Mouse (Mus musculus) cerebellum, postnatal 10 days (tissue): ENCODE data around the gene Sult4a1.
A peak's percentile ranks its signal among the peaks of the same experiment; 100 is the strongest.

ENCODE experiments used
- DNase-seq, 2 experiments: peaks; one replicate each; pipeline ENCODE4 v3.0.0; 2021; ENCODE audit warnings: mixed read lengths in 2 of 2

Sult4a1 gene

DNA sequence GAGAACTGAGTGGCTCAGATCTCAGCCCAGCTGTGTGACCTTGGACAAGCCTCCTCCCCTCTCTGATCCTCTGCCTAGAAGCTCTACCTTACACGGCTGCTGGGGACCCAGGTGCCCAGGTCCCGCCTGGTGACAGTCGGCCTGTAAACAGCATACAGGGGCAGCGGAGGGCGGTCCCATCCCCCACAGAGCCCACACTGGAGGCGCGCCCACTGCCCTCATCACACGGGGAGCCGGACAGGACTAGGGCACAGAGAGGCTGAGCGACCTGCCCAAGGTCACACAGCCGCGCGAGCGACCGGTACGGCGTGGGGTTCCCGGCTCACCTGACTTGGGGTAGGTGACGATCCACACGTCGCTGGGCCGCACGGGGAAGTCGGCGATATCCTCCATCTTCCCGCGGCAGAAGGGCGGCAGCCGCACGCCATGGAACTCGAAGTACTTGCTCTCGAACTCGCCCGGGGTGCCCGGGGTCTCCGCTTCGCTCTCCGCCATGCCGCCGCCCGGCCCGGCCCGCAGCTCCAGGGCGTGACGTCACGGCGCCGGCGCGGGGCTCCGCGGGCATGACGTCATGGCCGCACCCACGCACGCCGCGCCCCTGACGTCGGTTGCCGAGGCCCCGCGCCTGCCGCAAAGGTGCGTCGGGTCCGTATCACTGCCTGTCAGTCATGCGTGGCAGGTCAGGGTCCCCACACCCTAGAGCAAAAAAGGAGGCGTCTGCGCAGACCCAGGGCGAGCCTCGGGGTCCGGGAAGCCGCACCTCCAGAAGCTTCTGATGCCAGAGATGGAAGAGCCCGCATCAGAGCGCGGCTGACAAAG is at the start of gene Sult4a1:
Sult4a1 (minus strand) TSS at position 650 of the 819 bp plus-strand sequence.
- peak; percentile 93 for DNase-seq

DNA sequence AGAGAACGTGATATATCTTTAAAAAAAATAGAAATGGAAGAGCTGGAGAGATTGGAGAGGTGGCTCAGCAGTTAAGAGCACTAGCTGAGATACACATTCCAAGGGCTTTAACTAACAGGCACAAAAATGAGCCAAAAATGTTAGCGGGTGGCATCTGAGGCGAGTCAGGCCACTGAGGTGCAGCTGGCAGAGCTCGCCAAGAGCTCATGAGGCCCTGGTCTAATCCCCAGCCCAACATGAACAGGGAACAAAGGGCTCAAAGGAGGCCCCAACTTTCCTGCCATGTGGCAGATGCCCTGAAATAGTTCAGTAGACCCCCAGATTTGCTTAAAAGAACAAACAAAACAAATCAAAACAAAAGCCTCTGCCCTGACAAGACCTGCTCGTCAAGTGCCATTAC is 35.4 kb upstream of the Sult4a1 start:
- DNase-seq, result peak in 1 of 2 experiments; percentile 27

DNA sequence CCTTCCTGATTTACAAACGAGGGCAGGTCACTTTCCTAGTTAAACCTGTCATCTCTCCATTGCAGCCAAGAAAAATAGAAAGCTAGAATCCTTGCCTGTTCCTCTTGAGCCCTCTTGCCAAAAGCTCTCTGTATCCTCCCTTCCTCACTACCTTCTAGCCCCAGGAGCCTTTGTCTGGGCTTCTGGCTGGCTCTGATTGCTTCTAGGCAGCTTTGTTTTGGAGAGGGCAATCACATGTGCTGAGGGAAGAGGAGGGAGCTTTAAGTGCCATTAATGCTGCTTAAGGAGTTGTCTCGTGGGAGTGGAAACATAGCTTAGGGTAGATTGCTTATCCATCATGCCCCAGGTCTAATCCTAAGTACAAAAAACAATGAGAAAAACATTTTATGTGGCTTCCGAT is 34.6 kb upstream of the Sult4a1 start:
- no peak for DNase-seq

DNA sequence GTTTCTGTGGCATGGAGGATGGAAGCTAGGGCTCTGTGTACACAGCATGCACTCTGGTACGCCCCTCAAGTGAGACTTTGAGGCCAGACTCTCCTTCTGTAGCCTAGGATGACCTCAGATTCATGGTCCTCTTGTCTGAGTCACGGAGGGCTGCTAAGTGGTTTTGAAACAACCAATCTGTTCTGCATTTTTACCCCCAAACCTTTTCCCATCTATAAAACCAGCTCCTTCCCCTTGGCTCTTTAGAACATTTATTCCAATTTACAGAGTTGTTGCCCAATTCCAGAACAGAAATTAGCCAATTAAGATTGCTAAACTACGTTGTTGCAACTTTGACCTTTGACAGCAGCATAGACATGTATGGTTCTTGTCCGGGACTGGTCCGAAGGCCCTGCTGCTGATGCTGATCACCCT is 34.0 kb upstream of the Sult4a1 start:
- no peak for DNase-seq

DNA sequence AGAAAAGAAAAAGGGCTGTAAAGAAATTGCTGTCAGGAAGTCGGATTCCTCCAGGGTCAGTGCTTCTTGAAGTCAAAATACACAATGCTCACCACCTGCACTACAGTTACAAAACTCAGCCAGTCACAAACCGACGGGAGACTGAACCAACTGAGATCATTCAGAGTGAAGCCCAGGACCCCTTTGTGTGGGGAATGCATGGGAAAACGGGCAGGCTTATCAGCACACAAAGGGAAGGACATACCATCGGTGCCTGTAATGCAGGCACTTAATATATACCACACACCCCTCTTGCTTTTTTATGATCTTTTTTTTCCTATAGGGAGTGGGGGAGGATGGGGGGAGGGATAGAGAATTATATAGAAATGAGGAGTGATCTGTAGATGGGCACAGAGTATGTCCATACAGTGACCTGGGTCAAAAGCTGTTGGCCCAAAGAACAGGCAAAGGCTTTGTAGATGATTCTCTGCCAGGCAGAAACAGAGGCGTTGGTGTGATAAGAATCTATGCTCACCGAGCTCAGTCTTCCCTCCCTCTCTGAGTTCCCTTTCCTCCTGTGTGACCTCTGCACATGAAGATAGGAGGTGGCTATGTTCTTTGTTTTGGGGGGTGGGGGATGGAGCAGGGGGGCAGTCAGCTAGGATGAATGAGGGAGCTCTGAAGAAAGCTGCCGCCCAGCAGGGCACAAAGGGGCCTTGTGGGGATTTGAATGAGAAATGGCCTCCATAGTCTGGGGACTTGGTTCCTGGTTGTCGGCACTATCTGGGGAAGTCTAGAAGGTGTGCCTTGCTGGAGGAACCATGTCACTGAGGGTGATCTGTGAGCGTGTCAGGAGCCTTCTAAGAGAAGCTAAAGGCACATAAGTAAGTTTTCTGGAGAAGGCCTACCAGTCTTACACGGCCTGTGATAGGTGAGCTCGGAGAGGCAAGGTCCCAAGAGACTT is 31.2 kb upstream of the Sult4a1 start:
- no peak for DNase-seq

DNA sequence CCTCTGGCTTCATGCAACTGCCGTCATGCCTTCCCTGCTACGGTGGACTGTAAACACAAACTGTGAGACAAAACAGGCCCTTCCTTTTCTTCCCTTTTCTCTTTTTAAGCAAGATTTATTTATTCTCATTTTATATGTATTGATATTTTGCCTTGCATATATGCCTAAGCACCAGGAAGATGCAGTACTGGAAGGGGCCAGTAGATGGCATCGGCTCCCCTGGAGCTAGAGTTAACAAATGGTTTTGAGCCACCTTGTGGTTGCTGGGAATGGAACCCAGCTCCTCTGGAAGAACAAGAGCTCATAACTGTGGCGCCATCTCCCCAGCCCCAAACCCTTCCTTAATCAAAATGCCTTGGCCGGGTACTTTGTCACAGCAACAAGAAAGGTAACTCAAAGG is 29.9 kb upstream of the Sult4a1 start:
- peak; percentile 45 to 65 for DNase-seq

DNA sequence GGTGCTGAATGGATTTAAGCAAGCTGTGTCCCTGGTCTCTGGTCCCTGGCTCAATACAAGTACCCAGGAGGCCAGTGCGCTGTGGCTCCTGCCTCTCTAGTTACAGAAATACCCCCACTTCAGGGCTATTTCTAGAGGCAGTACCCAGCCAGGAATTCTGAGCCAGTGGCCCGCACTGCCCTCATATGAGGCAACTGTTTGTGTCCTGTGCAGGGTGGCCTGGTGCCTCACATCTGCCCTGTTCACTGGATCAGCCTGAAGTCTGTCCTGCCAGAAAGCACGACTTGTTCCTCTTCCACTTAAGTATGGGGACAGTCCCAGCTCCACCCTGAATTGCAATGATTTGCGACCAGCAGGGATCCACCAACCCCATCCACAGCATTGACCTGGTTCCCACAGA is 27.9 kb upstream of the Sult4a1 start:
- DNase-seq, result no peak

DNA sequence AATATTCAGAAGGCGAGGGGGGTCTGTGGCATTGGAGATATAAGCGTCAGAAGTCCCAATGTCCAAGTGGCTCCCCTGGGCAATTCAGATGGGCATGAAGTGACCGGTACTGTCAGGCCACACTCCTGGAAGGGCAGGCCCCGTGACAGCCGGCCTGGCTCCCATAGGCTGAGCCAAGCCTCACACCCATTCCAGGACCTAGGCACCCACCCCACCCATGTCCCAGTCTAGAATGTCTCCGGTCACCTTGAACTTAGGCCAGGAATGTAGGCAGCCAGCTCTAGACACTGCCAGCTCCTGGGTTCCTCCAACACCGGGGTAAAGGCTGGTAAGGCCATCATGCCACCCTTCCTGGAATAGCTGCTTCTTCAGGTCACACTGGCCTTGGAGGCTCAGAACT is 26.4 kb upstream of the Sult4a1 start:
- DNase-seq, result peak; percentile 52 to 55

DNA sequence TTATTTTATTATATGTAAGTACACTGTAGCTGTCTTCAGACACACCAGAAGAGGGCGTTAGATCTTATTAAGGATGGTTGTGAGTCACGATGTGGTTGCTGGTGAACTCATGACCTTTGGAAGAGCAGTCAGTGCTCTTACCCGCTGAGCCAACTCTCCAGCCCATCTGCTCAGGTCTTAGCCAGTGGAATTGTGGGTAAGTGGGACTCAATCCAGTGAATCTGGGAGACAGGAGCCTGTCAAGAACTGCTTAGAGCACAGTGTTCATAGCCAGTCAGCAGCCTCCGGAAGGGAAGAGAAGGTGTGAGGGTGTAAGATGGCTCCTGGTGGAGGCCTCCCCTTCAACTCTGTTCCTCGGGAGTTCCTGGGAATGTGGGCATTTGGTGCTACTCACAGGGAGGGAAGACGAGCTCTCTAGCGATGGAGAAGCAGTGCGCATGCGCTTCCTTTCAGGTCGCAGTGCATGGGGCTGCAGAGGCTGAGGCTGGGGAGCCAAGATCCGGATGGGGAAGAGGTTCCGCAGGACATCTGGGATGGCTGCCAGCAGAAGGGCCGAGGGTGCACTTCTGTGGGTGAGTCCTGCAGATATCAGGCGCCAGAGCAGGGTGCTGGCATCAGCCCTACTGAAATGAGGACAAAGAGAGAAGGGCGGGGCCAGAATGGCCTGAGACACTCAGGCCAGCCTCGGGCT is 25.7 kb upstream of the Sult4a1 start:
- peak; percentile 80 to 84 for DNase-seq

DNA sequence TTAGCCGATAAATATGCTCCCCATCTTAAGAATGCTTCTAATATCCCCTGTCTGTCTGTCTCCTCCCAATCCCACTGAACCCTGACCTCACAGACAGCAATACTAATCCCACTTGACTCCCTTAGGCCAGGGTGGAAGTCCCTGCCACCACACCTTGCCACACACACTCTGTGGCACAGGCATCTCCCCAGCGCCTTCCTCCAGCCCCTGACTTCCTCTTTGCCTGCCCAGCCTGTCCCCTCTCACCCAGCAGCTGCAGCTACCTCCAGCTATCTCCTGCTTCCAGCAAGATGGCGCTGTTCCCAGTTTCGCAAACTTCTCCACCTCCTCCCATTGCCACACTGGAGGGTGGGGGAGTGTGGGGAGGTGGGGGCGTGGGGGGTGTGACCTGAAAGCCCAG is 21.3 kb upstream of the Sult4a1 start:
- DNase-seq, result peak in 1 of 2 experiments; percentile 33

DNA sequence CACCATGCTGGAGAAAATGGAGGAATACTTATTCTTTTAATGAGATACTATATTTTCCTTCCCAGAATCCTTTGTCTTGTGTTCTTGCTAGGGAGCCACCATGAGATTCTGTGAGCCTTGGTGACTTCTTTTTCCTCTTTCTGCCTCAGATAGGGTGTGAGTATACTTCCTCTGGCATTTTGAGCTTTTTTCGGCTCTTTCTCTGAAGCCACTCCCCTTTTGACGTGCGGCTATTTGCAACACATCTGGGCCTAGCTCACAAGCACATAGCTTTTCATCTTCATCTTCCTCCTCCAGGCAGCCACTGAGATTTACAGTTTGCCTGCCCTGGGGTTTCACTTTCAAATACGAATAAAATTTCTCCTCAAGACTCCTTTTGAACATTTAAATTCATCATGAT is 20.9 kb upstream of the Sult4a1 start:
- no peak for DNase-seq

DNA sequence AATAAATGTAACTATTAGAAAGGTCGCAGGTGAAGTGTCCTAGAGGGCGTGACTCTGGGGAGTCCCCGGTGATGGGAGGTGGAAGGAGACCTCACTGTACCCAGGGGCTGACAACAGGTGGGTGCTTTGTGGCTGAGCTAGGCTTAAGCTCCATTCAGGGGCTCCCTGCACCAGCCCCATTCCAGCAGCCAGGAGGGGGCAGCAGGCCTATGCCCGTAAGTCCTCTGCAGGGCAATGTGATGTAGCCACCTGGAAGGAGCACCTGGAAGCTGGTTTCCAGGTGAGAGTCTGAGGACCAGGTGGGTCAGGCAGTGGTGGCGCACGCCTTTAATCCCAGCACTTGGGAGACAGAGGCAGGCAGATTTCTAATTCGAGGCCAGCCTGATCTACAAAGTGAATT is 18.5 kb upstream of the Sult4a1 start:
- no peak for DNase-seq

DNA sequence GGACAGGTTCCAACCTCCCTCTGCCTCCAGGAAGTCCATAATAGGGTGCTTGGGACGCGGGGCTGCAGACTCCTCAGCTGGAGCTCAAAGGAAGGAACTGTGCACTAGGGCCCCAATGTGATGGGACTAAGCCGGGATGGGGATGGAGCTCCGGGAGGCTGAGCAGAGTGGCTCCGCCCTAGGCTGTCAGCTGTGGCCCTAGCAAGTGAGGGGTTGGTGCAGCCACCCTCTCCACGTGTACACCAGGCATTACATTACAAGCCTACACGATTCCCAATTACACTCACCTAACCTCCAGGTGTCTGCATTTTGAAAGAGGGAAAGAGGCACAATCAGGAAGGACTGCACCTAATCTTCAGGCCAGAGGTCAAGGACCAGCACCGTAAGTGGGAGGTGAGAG is 17.5 kb upstream of the Sult4a1 start, which contains the start of gene Pnpla5:
Pnpla5 (minus strand) TSS at position 101 of the 400 bp plus-strand sequence.
- DNase-seq, result no peak

DNA sequence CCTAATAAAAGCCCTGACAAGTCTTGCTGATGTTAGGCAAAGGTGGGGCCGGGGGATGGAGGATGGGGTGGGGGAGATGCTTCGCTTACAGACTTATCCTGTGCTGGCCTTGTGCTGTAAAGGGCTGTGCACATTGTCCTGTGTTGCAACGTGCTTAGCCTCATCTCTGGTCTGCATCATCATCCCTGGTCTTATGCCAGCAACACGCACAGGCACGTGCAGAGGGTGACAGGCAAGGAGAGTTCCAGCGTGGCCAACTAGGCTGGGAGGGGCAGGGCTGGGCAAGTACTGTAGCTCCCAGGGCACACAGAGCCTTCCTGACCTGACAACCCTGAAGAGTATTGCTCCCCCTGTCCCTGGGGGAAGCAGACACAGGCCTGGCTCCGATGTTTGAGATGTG is 15.5 kb upstream of the Sult4a1 start:
- DNase-seq, result peak in 1 of 2 experiments; percentile 44

DNA sequence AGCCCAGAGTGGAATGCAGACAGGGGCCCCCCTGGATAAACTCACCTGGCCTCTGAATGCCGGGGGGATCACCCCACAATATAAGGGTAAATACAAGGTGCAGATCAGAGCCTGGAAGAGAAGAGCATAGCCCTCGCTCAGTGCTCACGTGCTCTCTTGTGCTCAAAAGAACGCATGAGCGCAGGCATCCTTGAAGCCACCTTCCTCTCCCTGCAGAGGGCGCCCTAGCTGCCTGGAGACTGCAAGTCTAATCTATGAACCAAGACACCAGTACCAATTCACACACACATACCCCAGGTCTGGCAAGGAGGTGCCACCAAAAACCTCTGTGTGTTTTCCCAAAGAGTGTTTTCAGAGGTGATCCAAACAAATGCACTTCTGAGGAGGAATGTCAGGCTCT is 15.1 kb upstream of the Sult4a1 start:
- DNase-seq, result peak; percentile 66 to 74

DNA sequence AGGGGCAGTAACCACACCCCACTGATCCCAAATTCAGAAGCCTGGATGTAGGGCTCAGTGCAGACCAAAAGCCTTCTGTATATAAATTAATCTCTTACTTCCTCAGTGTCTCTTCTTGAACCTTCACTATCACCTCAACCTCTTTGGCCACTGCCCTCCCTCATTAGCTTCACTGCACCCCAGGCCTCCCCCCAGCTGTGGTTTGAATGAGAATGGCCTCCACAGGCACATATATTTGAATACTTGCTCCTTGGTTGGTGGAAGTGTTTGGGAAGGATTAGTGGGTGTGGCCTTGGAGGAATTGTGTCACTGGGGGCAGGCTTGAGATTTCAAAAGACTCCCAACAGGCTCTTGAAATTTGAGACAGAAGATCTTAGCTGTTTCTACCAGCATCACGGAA is 10.9 kb upstream of the Sult4a1 start:
- DNase-seq, result no peak

DNA sequence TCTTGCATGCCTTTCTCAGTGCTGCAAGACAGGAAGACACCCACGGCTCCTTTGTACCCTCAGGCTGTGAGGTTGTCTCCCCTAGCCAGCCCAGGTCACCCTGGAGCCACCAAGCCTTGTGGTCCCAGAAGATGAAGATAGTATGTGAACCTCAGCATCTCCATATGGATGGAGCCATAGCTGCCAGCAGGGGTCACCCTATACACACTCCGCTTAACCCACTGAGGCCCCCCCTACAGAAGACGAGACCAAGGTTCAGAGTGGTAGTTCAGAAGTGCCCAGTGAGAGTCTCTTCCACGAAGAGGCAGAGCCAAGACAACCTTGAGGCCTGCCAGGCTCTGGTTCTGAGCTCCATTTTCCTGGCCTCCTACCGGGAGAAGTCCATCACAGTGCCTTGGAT is 10.2 kb upstream of the Sult4a1 start:
- peak; percentile 59 to 63 for DNase-seq

DNA sequence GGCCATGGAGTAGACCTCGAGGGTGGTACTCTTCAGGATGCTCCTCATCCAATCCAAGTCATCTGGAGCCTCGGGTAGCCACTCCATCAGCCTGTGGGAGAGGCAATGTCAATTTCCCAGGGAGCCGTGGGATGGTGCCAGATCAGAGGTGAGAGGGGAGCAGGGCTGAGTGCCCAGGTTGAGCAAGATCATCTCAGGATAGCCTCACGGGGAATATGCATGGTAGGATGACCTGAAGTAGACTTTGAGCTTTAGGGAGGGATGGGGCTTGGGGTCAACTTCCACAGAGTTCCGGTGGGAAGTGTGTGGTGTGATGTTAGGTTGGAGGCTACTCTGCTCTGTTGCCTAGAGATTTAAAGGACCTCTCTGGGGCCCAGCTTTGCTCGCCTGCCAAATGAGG is 8.3 kb upstream of the Sult4a1 start:
- no peak for DNase-seq

DNA sequence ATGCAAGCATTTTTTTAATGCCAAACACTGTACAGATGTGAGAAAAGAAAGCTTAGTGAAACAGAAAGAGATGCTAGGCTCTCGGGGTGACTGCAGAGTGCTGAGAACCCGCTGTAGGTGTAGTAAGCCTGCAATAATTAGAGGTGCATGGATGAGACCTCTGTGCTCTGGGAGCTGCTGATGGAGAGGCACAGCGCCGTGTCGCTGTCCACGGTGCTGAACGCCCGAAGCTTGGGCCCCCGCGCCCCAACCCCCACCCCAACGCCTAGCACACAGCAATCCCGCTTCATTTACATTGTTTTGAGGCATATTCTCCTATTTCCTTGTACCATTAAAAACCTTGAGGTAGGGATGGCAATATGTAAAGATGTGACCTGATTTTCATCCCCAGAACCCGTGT is 3.3 kb upstream of the Sult4a1 start:
- no peak for DNase-seq

DNA sequence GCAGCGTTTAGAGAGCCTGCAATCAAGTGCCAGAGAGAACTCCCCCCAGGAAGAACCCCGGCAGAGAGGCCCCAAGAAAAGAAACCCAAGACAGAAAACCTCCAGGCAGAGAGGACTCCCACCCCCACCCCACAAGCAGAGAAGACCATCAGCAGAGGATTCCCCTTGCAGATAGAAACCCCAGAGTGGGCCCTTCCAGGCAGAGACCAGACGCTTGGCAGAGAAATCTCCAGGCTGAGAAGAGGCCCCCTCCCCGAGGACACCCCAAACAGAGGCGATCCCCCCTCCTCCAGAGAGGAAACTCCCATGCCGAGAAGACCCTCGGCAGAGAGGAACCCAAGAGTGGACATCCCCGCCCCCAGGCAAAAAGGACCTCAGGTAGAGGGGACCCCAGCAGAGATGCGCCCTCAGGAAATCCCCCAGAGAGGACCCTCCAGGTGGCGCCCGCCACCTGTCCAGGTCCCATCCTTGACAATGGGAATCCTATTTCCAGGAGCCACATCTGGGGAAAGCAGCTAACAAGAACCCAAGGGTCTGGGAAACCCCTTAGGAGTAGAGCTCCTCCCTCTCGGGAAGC is 458 bp upstream of the Sult4a1 start:
- peak; percentile 49 to 57 for DNase-seq

DNA sequence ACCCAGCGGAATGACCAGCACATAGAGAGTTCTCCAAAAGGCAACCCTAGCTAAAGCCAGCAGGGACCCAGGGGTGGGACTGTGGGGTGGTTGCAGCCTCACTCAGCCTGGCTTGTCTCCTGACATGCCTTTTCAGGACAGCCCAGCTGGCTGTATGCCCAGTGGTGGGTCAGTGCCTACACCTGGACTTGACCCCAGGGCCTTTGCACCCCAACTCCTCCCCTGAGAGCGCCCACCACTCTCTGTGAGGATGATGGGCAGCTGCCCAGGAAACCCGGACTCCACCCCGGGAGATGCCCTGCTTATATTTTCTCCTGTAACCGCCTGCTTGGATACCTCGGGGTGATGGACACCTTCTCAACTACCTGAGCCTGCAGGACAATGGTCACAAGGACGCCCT is 928 bp downstream of the Sult4a1 start:
- peak; percentile 59 to 64 for DNase-seq

DNA sequence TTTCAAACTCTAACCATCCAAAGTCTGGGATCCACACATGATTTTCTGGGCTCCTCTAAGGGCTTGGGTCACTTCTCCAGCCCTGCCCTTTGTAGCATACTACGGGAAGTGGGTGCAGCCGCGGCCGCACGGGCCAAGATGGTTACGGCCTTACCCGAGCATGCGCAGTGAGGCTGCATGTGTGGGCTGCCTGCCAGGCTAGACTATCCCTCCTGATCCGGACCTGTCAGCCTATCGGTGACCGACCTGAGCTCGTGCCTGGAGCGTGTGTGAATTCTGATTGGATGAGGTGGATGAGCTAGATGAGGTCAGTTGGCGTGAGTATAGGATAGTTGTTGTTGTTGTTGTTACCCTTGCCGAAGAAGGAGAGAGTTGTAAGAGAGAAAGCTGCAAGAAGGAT is 8.0 kb downstream of the Sult4a1 start:
- DNase-seq, result peak; percentile 49 to 61

DNA sequence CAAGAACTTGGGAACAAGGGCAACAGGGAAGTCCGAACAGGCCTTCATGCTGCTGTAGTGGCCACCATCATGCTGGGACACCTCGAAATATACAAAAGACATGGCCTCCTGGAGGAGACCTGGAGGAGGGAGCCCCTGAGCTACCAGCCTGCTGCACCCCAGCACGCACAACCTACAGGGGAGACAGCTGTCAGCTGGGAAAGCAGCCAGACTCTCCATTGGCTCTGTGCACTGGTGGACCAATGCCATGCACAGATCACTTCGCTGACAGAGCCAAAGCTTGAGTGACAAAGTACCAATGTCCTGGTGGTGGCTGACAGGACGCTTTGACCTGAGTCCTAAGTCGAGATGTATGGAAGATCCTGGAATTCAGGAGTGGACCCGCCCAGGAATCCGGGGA is 9.5 kb downstream of the Sult4a1 start:
- peak; percentile 94 to 95 for DNase-seq
